Mouse (Mus musculus) brain, embryonic 18.5 days (tissue): ENCODE results near the gene Mcu.

Experiments used
- DNase-seq: peaks from one replicate; pipeline ENCODE4 v3.0.0-alpha.2; 2012; ENCODE audit warnings: low read depth, low spot score

The Mcu gene

GRCm38 (mm10) chr10:59616522-59616921 lies at the start of gene Mcu:
TSS of gene Mcu (minus strand) at chr10:59616692.
- peak; percentile 87 for DNase-seq

- no peak for DNase-seq
Measured at GRCm38 (mm10) chr10:59665503-59666291, 49.2 kb upstream of the Mcu start.

DNA sequence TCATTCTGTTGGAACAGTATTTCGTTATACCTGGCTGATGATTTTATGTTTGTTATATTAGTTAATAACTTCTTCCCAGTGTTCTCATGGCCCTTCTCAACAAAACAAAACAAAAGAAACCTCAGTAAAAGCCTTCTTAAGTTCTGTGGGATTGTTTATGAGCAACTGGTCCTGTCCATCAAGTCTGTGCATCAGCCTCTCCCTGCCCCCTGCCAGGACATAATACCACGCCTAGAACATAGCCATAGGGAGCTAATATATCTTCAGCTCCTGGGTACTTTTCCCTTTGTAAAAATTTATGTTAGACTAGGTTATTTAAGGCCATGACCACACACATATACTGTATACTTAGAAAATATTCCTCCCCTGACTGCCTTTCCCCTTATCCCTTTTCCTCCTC lies 48.3 kb upstream of the Mcu start:
- no peak for DNase-seq

DNA sequence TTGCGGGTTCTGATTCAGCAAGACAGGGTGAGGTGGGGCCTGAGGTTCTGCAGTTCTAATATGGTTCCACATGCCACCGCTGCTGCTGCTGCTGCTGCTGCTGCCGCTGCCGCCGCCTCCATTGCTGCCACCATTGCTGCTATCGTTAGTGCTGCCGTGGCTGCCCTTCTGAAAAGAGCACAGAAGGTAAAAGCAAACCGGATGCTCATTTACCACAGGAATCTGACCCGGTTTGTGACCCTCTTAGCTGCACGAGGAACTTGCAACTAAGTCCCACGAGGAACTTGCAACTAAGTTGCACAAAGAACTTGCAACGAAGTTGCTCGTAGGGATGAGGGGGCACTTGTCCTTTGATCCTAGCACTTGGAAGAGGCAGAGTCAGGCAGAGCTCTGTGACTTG lies 40.3 kb upstream of the Mcu start:
- DNase-seq, result no peak

- no peak for DNase-seq
Measured at GRCm38 (mm10) chr10:59646821-59647378, 30.4 kb upstream of the Mcu start.

- no peak for DNase-seq
Measured at GRCm38 (mm10) chr10:59645153-59645552, 28.7 kb upstream of the Mcu start.

DNA sequence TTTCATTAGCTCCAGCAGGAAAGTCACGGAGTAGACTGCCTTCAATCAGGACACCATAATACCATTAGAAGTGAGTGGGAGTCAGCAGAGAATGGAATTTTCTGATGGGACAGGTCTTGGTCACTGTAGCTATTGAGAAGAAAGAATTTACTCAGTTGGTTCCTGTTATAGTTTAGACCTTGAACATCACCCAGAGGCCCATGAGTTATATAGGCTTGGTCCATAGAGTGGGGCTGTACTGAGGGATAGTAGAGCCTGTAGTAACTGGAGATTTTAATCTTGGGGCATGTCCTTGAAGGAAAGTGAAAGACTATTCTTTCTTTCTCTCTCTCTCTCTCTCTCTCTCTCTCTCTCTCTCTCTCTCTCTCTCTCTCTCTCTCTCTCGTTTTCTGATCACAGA lies 28.2 kb upstream of the Mcu start:
- no peak for DNase-seq

GRCm38 (mm10) chr10:59643645-59644044 lies 27.2 kb upstream of the Mcu start:
- no peak for DNase-seq

DNA sequence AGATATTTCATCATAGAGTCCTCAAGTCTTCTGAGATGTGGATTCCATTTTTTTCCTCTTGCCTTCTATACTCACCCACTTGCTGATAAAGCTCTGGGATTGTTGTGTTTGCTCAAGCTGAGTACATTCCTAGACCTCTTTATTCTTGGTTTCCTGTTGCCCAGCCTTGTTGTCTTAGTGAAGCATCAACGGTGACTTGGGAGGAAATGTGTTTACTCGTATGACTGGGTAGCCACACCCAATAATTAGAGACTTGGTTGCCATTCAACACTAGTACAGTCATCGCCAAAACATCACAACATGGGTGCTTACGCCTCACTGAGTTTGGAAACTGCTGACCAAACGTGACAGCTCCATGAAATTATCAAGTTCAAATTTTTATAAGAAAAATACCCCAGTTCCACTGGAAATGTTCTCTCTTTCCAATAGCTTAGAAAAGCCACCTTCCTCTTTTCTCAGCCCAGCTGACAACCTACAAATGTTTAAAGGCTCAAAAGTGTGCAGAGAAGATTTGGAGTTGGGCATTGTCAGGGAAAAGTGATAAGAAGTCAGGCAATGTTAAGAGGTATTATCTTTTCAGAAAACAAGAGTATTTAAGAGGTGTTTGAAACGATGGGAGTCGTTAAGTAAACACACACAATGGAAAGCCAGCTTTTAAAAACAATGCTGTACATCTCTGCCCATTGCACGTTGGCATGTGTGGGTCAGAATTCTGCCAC lies 26.3 kb upstream of the Mcu start:
- no peak for DNase-seq

GRCm38 (mm10) chr10:59638576-59638975 lies 22.1 kb upstream of the Mcu start:
- no peak for DNase-seq

DNA sequence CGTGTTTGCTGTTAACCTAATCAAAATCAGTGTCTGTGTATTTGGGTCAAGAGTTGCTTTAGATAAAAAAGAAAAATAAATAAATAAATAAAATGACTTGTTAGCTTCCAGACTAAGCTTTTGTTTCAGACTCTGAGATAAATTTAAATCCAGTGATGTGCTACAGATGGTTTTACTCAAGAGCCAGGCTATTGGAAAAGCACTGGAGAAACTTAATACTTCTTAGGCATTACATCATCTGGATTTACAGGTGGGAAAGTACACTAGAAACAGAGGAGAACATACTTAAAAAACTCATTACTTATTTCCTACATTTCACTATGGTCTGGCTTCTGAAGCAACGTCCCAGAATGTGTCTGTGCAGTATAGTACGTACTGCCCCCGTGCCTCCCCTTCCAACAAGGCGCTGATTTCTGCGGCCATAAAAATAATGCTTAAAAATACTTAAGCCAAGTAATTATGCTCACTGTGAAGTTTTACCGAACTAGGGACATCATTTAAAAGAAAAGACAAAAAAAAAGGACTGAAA lies 21.2 kb upstream of the Mcu start:
- no peak for DNase-seq

- DNase-seq, result no peak
Measured at GRCm38 (mm10) chr10:59636751-59637533, 20.4 kb upstream of the Mcu start.

DNA sequence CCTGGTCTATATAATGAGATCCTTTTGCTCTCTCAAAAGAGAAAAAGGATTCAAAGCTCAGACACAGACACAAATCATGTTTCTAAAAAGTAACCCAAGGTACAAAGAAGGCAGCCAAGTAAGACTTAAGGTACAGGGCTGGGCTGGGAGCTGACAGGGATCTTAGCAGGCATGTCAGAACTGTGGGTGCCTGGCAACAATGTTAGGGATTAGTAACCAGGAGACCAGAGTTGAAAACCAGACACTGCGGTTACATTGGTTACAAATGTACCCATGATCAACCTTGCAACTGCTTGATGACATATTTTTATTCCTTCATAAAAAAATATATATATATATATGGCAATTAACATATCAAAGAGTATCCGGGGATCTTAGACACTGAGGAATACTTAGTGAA lies 19.6 kb upstream of the Mcu start:
- no peak for DNase-seq

DNA sequence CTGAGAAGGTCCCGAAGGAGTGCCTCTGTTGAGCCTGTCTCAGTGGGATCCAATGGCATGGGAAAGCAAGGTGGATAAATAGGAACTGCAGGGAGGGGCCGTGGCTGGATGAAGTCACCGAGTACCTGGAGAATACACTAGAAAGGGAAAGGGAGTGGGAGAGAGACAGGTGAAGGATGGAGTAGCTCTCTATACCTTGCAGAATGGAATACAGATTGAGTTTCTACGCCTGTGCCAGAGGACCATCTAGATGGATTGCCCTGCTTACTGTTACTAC lies 13.0 kb upstream of the Mcu start:
- DNase-seq, result no peak

DNA sequence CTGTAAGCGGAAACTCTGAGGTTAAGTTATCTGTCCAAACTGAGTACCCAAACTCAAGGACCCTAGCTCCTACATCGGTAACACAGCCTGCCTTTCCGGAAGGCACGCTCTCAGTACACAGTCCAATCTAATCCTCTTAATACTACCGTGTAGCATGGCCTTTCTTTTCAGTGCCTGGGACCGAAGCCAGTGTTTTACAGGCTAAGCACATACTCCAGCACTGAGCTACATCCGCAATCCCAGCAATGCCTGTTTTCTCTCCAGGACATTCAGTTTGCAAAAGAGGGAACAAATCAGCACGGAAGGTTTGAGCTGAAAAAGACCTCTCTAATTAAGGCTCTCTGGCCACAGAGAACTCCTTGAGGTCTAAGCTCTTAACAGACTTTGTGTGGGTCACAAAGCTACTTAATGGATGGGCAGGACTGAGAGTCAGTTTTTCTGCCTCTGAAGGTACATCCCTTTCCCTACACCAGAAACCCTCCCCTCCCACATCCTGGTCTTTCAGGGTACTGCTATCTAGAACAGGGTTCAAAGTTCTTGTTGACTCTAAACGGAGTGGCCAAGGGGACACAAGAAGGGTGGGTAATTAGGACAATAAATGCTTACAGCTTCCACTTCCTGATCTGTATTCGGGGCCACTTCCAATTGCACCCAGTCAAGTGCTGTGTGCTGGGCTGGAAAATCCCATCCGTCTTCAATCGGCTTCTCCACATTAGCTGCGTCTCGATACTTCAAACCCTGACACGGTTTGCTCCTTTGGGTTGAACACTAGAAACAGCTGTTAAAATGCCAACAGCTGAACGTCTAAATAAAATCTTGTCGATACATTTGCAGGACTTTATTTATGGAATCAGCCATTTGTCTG lies 12.4 kb upstream of the Mcu start:
- peak; percentile 47 for DNase-seq

GRCm38 (mm10) chr10:59623496-59623895 lies 7.0 kb upstream of the Mcu start:
- DNase-seq, result no peak

GRCm38 (mm10) chr10:59621355-59621754 lies 4.9 kb upstream of the Mcu start:
- DNase-seq, result no peak

GRCm38 (mm10) chr10:59617776-59618175 lies 1.3 kb upstream of the Mcu start:
- no peak for DNase-seq

DNA sequence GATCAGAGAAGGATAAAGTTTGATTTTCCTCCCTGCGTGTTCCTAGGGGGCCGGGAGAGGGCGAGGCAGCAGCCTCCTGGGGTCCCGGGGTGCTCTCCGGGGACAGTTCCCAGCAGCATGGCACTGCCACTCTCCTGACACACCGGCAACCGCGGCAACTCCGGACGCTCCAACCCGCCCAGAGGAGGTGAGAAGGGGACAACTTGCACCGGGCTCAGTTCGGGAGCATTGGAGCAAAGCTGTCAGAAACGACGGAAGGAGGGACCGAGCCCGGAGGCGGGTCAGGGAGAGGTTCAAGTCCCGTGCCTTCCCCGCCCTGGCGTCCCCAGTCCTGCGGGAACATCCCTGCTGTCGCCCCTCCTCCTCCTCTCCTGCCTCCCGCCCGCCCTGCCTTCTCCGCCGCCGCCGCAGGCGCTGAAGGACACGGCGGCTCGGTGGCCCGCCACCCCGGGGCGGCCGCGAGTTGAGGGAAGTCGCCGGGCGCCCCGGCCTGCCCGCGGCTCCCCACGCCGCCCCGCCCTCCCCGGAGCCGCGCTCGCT lies 441 bp downstream of the Mcu start, which contains the start of gene Gm10322:
Gene Gm10322 (plus strand): TSS at position 83 of the 540 bp plus-strand sequence.
- DNase-seq, result no peak

DNA sequence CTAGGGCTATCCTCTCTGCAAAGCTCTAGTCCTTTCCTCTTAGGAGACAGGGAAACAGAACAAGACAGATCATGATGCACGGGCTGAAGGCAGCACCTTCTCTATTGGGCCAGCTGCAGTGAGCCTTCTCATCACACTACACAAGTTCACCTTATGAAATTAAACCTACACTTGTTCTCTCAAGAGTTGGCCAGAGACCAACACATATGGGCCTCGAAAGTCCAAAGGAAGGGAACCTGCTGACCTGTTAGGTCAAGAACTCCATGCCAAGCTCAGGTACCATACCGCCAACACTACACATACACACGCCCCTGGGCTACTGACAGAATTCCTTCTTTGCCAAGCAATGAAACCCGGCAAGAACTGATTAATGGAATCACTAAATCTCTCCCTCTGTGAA lies 1.1 kb downstream of the Mcu start:
- DNase-seq, result no peak

DNA sequence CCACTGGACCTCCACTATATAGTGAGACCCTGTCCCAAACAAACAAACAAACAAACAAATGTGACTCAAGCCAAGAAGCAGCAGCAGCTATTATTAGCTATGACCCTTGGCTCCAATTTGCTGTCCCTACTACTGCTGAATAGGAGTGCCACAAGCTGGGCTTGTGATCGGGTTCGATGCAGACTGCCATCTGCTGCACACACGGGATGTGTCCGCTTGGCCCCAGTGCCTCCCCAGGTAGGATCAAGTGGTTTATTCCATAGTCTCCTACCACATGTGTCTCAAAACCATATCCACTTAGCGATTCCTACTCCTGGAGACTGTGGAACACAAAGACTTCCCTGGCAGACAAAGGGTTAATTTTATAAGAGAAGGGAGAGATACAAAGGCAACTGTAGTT lies 2.4 kb downstream of the Mcu start:
- no peak for DNase-seq
